Mouse (Mus musculus) forelimb bud, embryonic 11.5 days (tissue): ENCODE results near the gene Olfr494.

Experiments
- DNase-seq: peaks from one replicate; pipeline ENCODE4 v3.0.0-alpha.2; 2012; ENCODE audit warnings: low read depth, low spot score

Gene Olfr494

GRCm38 (mm10) chr7:108365035-108365434, at the start of gene Olfr494:
Olfr494 (plus strand) TSS chr7:108365335.
- no peak for DNase-seq

GRCm38 (mm10) chr7:108323574-108323973, 41.6 kb upstream of the Olfr494 start, which contains the start of gene Olfr492:
Olfr492 (minus strand) TSS chr7:108323674.
- DNase-seq = no peak

GRCm38 (mm10) chr7:108346879-108347278, 18.3 kb upstream of the Olfr494 start, which contains the start of gene Olfr493:
Olfr493 (minus strand) TSS chr7:108346979.
- no peak for DNase-seq

GRCm38 (mm10) chr7:108392867-108393266, 27.7 kb downstream of the Olfr494 start, which contains the start of gene Olfr495:
Olfr495 (plus strand) TSS chr7:108393167.
- no peak for DNase-seq
